Mouse (Mus musculus) splenic B cell, adult 2 months (primary cell): ENCODE measurements around the gene Olfr593.
"Not testable (repeated sequence)": the region's sequence is repeated elsewhere in the genome, so short reads cannot be mapped to it uniquely, and the experiment has no call there.

Experiments used
- DNase-seq: peaks from one replicate; pipeline ENCODE4 v3.0.0-alpha.2; 2011; ENCODE audit warnings: low read depth, low spot score
- H3K27me3 ChIP-seq: 2 replicates; pipeline ENCODE4 v1.6.1; 2012; ENCODE audit warnings: mild to moderate bottlenecking, low read length, moderate library complexity, mixed read lengths; ENCODE audit not compliant: control insufficient read depth, poor library complexity, insufficient read depth, severe bottlenecking
- H3K36me3 ChIP-seq: 2 replicates; pipeline ENCODE4 v1.6.1; 2012; ENCODE audit warnings: mild to moderate bottlenecking, low read length, moderate library complexity, mixed read lengths; ENCODE audit not compliant: control insufficient read depth, poor library complexity, insufficient read depth, severe bottlenecking

Gene Olfr593

DNA sequence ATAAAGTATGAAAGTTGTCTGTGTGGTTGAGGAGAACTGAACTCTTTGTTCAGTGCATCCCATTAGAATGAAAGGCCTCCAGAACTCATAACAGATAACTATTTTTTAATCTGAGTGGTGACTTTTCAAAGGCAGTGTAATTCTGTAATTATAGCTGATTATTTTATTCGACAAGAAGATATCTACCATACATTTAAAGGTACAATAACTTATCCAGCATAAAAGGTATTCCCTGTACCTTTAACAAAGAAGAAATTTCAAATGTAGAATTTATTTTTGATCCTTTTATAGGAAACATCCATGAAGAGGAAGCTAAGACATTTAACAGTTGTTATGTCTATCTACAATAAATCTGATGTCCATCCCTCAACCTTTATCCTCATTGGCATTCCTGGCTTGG is at the start of gene Olfr593:
Gene Olfr593 (plus strand): TSS at position 301 of the 400 bp plus-strand sequence.
- DNase-seq = no peak
- Histone ChIP-seq H3K36me3 (no peaks in the 10 kb centered on the region), H3K27me3 (no peaks in the 10 kb centered on the region)

DNA sequence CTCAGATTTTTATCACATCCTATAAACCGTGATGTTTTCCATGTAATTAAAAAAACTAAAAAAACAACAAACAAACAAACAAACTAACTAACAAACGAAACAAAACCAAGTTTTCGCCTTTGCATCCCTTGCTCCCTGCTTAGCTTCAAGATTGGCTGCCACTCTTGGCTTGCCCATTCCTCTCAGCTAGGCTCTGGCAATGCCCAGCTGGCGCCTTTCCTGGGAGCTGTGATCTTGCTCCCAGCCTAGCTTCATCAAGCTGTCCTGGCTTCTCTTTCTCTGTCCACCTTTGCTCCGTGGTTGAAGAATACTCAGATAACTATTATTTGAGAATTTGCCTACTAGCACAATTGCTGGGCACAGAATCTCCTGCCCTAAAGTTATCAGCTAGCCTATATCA is 42.0 kb upstream of the Olfr593 start:
- H3K36me3 ChIP-seq = no peaks in the 10 kb centered on the region
- no peaks in the 10 kb centered on the region for H3K27me3 ChIP-seq
- DNase-seq = no peak

DNA sequence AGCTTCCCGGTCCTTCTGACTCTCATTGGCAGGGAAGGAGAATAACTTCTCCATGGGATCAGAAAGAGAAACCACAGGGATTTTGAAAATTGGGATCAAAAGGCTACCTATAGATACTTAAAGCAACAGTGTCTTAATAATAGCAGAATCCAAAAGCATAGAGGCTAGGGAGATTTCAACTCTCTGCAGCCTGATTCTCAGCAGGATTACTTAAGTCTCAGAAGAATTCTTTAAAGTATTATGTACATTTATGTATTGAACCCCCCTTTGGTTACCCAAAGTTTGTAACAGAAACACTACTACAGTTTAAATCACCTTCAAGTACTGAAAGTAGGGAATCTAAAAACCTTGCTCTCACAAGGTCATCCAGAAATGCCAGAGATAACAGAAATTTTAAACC is 33.4 kb upstream of the Olfr593 start, which contains the start of gene Olfr591:
Gene Olfr591 (minus strand): TSS at position 101 of the 400 bp plus-strand sequence.
- DNase-seq = no peak
- Histone ChIP-seq H3K27me3 (no peaks in the 10 kb centered on the region), H3K36me3 (no peaks in the 10 kb centered on the region)

DNA sequence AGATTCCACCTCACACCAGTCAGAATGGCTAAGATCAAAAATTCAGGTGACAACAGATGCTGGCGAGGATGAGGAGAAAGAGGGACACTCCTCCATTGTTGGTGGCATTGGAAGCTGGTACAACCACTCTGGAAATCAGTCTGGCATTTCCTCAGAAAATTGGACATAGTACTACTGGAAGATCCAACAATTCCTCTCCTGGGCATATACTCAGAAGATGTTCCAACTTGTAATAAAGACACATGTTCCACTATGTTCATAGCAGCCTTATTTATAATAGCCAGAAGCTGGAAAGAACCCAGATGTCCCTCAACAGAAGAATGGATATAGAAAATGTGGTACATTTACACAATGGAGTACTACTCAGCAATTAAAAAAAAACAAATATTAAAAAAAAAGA is 27.2 kb upstream of the Olfr593 start, which contains the start of gene Olfr592:
Gene Olfr592 (plus strand): TSS at position 301 of the 400 bp plus-strand sequence.
- H3K36me3 ChIP-seq, H3K27me3 ChIP-seq, DNase-seq: not testable (repeated sequence)

DNA sequence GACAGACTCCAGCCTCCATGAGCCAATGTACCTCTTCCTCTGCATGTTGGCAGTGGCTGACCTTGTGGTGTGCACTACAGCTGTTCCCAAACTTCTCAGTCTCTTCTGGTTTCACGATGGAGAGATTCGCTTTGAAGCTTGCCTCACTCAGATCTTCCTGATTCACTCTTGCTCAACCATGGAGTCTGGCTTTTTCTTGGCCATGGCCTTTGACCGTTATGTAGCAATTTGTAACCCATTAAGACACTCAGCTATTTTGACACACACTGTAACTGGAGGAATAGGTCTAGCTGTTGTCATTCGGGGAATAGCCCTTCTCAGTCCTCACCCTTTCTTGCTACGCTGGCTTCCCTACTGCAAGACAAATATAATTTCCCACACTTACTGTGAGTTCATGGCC is 388 bp downstream of the Olfr593 start:
- not testable (repeated sequence) for H3K27me3 ChIP-seq, H3K36me3 ChIP-seq, DNase-seq

DNA sequence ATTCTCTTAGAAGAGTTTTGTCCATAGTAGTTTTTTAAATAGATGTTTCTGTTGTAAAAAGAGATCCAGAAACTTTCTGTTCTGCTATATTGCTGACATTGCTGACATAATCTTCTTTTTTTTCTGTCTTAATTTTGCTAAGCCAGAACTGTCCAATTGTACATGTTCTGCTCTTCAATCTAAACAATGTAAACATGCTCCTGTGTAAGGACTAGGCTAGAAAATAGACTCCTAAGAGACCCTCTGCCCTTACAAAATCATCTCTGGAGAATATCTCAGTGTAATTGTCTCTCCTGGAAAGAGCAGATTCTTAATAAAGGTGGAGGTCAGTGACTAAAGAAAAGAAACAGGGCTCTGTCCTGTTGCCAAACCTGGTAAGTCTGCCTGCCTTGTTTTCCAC is 5.0 kb downstream of the Olfr593 start, which contains the start of gene Olfr594:
Gene Olfr594 (plus strand): TSS at position 301 of the 400 bp plus-strand sequence.
- no peak for DNase-seq
- Histone ChIP-seq H3K27me3 (no peaks in the 10 kb centered on the region), H3K36me3 (no peaks in the 10 kb centered on the region)

DNA sequence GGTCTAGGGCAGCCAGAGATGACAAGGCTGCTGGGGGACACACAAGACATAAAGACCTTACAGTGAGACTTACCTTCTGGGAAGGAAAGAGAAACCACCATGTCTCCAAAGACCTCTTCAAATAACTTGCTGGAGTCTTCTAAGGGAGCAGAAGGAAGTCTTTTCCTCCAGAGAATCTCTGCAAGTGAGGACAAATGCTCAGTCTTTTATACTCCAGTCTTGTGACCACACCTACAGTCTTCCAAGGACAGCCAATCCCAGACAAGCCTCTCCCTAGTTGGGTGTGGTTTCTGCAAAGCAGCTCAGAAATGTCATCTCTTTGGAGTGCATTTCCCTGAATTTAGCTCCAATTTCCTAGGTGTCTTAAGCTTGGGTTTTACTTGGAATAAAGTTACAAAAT is 40.7 kb downstream of the Olfr593 start, which contains the start of gene Usp17ld:
Gene Usp17ld (minus strand): TSS at position 101 of the 400 bp plus-strand sequence.
- not testable (repeated sequence) for H3K36me3 ChIP-seq, DNase-seq, H3K27me3 ChIP-seq
